ENCODE assay signal across 28 mouse cellular contexts in the genomic region with DNA sequence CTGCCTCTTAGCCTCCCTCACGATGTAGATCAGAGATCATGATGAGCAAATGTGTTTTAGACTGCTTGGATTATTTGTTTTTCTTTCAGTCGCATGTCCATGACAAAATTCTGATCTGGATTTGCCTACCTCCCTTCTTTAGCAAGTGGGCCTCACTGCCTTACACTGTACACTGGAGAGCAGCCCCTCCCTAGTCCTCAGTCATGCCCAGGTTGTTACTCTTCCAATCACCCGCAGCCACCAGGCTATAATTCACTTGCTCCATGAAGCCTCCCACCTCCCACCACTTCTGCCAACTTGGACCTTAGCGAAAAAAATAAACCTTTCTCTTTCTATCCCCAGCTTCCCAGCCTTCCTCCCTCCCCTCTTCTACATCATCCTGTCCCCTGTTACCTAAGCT.
"Had no signal": no experiment of that assay in that cellular context is flagged by ENCODE, and none has a peak within 500 bp of the region (broad histone marks: within the 10 kb centered on the region; RNA-seq: fewer than 3 reads in every experiment).

No protein-coding gene starts in this region.

- H3K4me1 ChIP-seq: embryonic facial prominence, embryonic 10.5 days; embryonic facial prominence, embryonic 12.5 days; embryonic facial prominence, embryonic 13.5 days; embryonic facial prominence, embryonic 15.5 days; forebrain, embryonic 12.5 days had no signal

- H3K27me3 ChIP-seq: embryonic facial prominence, embryonic 12.5 days; embryonic facial prominence, embryonic 13.5 days; embryonic facial prominence, embryonic 15.5 days; forebrain, embryonic 12.5 days; forebrain, embryonic 13.5 days; forebrain, embryonic 15.5 days had no signal

- H3K9me3 ChIP-seq: embryonic facial prominence, embryonic 10.5 days; embryonic facial prominence, embryonic 12.5 days; embryonic facial prominence, embryonic 13.5 days; embryonic facial prominence, embryonic 15.5 days; forebrain, embryonic 10.5 days; forebrain, embryonic 12.5 days; forebrain, embryonic 13.5 days; forebrain, embryonic 15.5 days had no signal

- H3K27ac ChIP-seq: embryonic facial prominence, embryonic 10.5 days; embryonic facial prominence, embryonic 12.5 days; embryonic facial prominence, embryonic 13.5 days; embryonic facial prominence, embryonic 15.5 days; forebrain, embryonic 10.5 days; forebrain, embryonic 12.5 days; forebrain, embryonic 13.5 days; forebrain, embryonic 15.5 days; gastrocnemius, adult 2 months had no signal

- DNase-seq: cerebellum, adult 18-20 months; cerebellum, adult 2 months; cerebellum, adult 8-10 months; cerebellum, adult 9-10 months; cerebellum, adult 9-11 months; cerebellum, postnatal 10 days; cerebellum, postnatal 14 days; cerebellum, postnatal 25 days; cerebellum, postnatal 36 days; embryo, embryonic 11 days; forebrain, postnatal 0 days; gastrocnemius, adult 2 months; gastrocnemius, postnatal 10 days; gastrocnemius, postnatal 14 days; gastrocnemius, postnatal 25 days; gastrocnemius, postnatal 36 days; heart, adult 11 months had no signal

- H3K36me3 ChIP-seq: embryonic facial prominence, embryonic 10.5 days; embryonic facial prominence, embryonic 12.5 days; embryonic facial prominence, embryonic 13.5 days; embryonic facial prominence, embryonic 15.5 days; forebrain, embryonic 10.5 days; forebrain, embryonic 12.5 days; forebrain, embryonic 15.5 days had no signal

- H3K4me3 ChIP-seq: embryonic facial prominence, embryonic 10.5 days; embryonic facial prominence, embryonic 12.5 days; embryonic facial prominence, embryonic 13.5 days; embryonic facial prominence, embryonic 15.5 days; erythroblast, embryonic 14.5 days; forebrain, embryonic 10.5 days; forebrain, embryonic 12.5 days; forebrain, embryonic 13.5 days; forebrain, embryonic 15.5 days; gastrocnemius, adult 2 months had no signal

- ATAC-seq: forebrain, embryonic 13.5 days; forebrain, embryonic 14.5 days; forebrain, embryonic 15.5 days; forebrain, embryonic 16.5 days; forebrain, postnatal 0 days had no signal

- H3K4me2 ChIP-seq: embryonic facial prominence, embryonic 12.5 days; embryonic facial prominence, embryonic 13.5 days; embryonic facial prominence, embryonic 15.5 days; forebrain, embryonic 12.5 days; forebrain, embryonic 13.5 days; forebrain, embryonic 15.5 days had no signal

- H3K9ac ChIP-seq: embryonic facial prominence, embryonic 12.5 days; embryonic facial prominence, embryonic 13.5 days; embryonic facial prominence, embryonic 15.5 days; forebrain, embryonic 12.5 days; forebrain, embryonic 13.5 days; forebrain, embryonic 15.5 days; forebrain, postnatal 0 days had no signal
